Mouse (Mus musculus) lung, postnatal 14 days (tissue): ENCODE data around the gene Slc22a23.

Experiments used
- DNase-seq: peaks from one replicate; pipeline ENCODE4 v3.0.0; 2021

Slc22a23 gene

GRCm38 (mm10) chr13:34343719-34344375, 1.1 kb downstream of the Slc22a23 start:
- peak; percentile 20 for DNase-seq

GRCm38 (mm10) chr13:34342286-34342890, 2.6 kb downstream of the Slc22a23 start:
- DNase-seq, result no peak

GRCm38 (mm10) chr13:34336895-34337294, 8.1 kb downstream of the Slc22a23 start:
- no peak for DNase-seq

GRCm38 (mm10) chr13:34334847-34335246, 10.1 kb downstream of the Slc22a23 start:
- no peak for DNase-seq

GRCm38 (mm10) chr13:34332762-34333161, 12.2 kb downstream of the Slc22a23 start:
- DNase-seq, result no peak

- DNase-seq, result no peak
Measured at GRCm38 (mm10) chr13:34331399-34332186, 13.4 kb downstream of the Slc22a23 start.

GRCm38 (mm10) chr13:34329589-34329988, 15.4 kb downstream of the Slc22a23 start:
- DNase-seq, result no peak

- DNase-seq, result no peak
Measured at GRCm38 (mm10) chr13:34326992-34327391, 18.0 kb downstream of the Slc22a23 start.

- no peak for DNase-seq
Measured at GRCm38 (mm10) chr13:34323361-34323760, 21.6 kb downstream of the Slc22a23 start.

GRCm38 (mm10) chr13:34320482-34320881, 24.5 kb downstream of the Slc22a23 start:
- DNase-seq, result no peak

GRCm38 (mm10) chr13:34317051-34317450, 27.9 kb downstream of the Slc22a23 start:
- DNase-seq, result no peak

- peak; percentile 30 for DNase-seq
Measured at GRCm38 (mm10) chr13:34316511-34316910, 28.5 kb downstream of the Slc22a23 start.

- DNase-seq, result no peak
Measured at GRCm38 (mm10) chr13:34313033-34313491, 31.9 kb downstream of the Slc22a23 start.

- DNase-seq, result no peak
Measured at GRCm38 (mm10) chr13:34312346-34313002, 32.5 kb downstream of the Slc22a23 start.

GRCm38 (mm10) chr13:34311593-34311992, 33.4 kb downstream of the Slc22a23 start:
- DNase-seq, result no peak

GRCm38 (mm10) chr13:34308604-34308927, 36.4 kb downstream of the Slc22a23 start:
- no peak for DNase-seq

- DNase-seq, result no peak
Measured at GRCm38 (mm10) chr13:34307696-34308603, 37.0 kb downstream of the Slc22a23 start.

- no peak for DNase-seq
Measured at GRCm38 (mm10) chr13:34305964-34306671, 38.9 kb downstream of the Slc22a23 start.

GRCm38 (mm10) chr13:34304896-34305295, 40.1 kb downstream of the Slc22a23 start:
- no peak for DNase-seq

GRCm38 (mm10) chr13:34303386-34304016, 41.5 kb downstream of the Slc22a23 start:
- no peak for DNase-seq

- DNase-seq, result no peak
Measured at GRCm38 (mm10) chr13:34301585-34301984, 43.4 kb downstream of the Slc22a23 start.
